Mouse (Mus musculus): ENCODE data around the gene Ldb1. TPM values are rescaled to one million over a fixed set of nuclear protein-coding genes. Genes with fewer than 3 reads are reported as not detected.

Gene Ldb1
- polyA plus RNA-seq, 1 experiment from 2014 or later = 157 TPM

Other genes starting within 250 kb of the Ldb1 start
- gene Kcnip2, start 229.2 kb downstream of the Ldb1 start, polyA plus RNA-seq (2015; fragmentation: Nextera tagmentation; extraction: Ambion mirVana) = 1.3 TPM in 2 replicates
- gene Armh3, start 46.7 kb downstream of the Ldb1 start, polyA plus RNA-seq (2015; fragmentation: Nextera tagmentation; extraction: Ambion mirVana) = 10.4 and 10.7 TPM in 2 replicates
- gene Hps6, start 41.7 kb downstream of the Ldb1 start, polyA plus RNA-seq (2015; fragmentation: Nextera tagmentation; extraction: Ambion mirVana) = 7.5 and 8.0 TPM in 2 replicates
- gene Pprc1, start 328 bp downstream of the Ldb1 start, polyA plus RNA-seq (2015; fragmentation: Nextera tagmentation; extraction: Ambion mirVana) = 11.6 and 12.8 TPM in 2 replicates
- gene Nolc1, start 30.6 kb upstream of the Ldb1 start, polyA plus RNA-seq (2015; fragmentation: Nextera tagmentation; extraction: Ambion mirVana) = 90.2 and 102 TPM in 2 replicates
- 0.08 and 0.26 TPM in 2 replicates for gene Elovl3, start 86.7 kb upstream of the Ldb1 start, polyA plus RNA-seq (2015; fragmentation: Nextera tagmentation; extraction: Ambion mirVana)
- gene Pitx3, start 103.1 kb upstream of the Ldb1 start, polyA plus RNA-seq (2015; fragmentation: Nextera tagmentation; extraction: Ambion mirVana) = not detected in 2 replicates
- 28.6 and 28.7 TPM in 2 replicates for gene Gbf1, start 107.3 kb upstream of the Ldb1 start, polyA plus RNA-seq (2015; fragmentation: Nextera tagmentation; extraction: Ambion mirVana)

Measured in thymus, postnatal 0 days (tissue).